Mouse (Mus musculus) left cerebral cortex, postnatal 4 days (tissue): ENCODE results near the gene Mios. TPM values are rescaled to one million over a fixed set of nuclear protein-coding genes. Genes with fewer than 3 reads are reported as not detected.
A peak's percentile ranks its signal among the peaks of the same experiment; 100 is the strongest.

Experiments used
- DNase-seq: peaks from one replicate; pipeline ENCODE4 v3.0.0-alpha.2; 2022
- intact Hi-C: fragments of 180-260 bp; cut with DNase I; formaldehyde crosslinking; loops from one replicate; pipeline ENCODE4 v1.15.1; 2025
- total RNA-seq, 2 experiments: library from RNA; stranded (reverse); gene quantifications; 2 replicates each; pipeline ENCODE4 v1.2.3; 2021

The Mios gene
- total RNA-seq, result 10 to 100 TPM; 34.8 to 35.4 TPM

DNA sequence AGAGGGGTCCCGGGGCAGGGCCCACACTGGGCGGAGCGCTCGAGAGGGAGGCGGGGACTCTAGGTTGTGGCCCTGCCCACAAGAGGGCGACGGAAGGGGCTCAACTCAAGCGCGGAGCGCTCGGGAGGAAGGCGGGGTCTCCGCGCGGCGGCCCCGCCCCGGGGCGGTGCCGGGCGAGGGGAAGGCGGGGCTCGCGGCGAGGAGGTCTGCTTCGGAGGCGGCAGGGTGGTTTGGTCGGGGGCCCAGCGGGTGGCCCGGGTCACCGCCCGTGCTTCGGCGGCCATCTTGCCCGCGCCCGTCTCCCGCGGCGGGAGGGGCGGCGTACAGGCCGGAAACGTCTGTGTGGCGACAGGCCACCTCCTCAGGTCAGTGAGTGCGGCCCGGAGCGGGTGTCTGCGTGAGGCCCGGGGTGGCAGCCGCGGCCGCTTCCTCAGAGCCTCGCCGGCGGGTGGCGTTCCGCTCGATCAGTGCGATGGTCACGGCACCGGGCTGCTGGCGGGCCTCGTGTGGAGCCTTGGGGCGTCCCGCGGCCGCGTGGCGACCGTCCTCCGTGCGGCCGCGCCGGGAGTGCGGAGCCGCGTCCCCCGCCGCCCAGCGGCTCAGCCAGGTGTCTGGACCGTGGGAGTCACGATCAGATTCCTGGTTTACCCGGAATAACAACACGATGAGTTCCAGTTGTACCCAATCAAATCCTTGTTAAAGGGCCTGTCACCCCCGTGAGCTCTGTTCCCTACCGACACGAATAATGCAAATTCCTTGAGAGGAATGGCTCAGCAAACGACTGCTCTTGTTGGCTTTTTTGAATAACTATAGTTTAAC, at the start of gene Mios:
Gene Mios (plus strand): TSS at position 176 of the 819 bp plus-strand sequence.
- DNase-seq, result peak; percentile 93
- intact Hi-C loops, result no loop called here

DNA sequence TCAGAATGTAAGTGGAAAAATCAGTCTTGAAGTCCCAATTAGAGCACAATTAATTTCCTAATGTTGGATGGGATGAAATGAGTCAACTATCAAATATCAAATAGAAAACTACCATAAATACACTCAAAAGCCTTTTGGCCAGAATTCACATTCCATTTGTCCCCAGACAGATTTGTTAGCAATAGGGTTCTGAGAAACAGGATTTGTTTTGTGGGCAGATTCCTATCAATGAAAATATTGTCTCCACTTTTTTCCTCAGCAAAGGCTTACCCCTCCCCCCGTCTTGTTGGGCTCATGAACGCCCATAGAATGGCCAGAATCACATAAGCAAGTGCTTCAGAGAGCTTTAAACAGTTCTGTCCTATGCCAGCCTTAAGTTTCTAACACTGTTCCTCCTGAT, 49.0 kb upstream of the Mios start:
- no peak for DNase-seq

DNA sequence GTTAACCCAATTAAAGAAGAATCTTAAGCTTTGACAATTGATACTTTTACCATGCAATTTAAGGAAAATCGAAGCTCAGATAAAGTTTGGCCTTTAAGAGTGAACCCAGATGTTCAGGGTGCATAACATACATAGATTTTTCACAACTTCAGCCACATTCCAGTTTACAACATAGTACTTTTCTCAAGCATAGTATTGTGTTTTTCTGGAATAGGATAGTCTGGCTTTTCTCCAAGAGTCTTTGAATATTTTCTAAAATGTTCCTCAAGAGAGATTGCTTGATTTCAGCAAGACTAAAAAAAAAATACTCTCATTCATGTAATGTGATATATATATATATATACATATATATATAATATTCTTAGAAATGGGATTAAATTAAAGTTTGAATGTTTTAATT, 44.3 kb upstream of the Mios start:
- no peak for DNase-seq
- intact Hi-C loops, result no loop called here

More for the DNA sequence above, 49.0 kb upstream of the Mios start:
- intact Hi-C loops, result no loop called here

DNA sequence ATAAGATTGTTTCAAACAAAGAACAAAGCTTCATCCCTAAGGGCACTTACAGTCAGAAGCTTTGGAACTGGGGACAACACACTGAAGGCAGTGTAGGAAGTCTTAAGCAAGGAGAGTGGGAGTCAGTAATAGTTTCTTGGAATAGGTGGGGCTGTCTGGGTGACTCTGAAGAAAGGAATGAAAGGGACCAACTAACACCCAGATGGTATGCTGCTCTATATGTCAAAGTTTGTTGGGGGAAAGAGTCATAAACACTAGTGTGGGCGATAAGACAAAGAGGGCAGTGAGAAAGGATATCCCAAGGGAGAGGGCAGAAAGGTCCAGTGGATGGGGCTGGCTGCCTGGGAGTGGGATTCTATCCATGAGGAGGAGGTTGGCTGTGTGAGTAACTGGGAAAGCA, 36.9 kb upstream of the Mios start:
- intact Hi-C loops, result no loop called here
- no peak for DNase-seq

DNA sequence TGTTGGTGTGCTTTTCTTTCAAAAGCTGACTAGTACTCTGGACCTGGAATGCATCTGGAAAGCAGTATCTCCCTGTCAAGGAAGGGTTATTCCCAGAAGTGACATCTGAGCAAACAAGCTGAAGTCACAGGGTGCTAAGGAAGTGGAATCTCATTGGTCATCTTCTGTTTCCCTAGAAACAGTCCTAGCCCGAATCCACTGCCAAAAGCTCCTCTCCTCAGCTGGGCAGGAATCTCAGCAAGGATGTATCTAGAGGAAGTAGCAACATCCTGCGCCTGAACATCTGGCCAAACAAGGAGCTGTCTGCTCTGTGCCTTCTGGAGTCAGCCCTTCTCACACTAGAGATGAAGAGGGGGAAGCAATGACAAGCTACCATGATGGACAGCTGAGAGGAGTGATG, 35.0 kb upstream of the Mios start:
- intact Hi-C loops, result no loop called here
- no peak for DNase-seq

DNA sequence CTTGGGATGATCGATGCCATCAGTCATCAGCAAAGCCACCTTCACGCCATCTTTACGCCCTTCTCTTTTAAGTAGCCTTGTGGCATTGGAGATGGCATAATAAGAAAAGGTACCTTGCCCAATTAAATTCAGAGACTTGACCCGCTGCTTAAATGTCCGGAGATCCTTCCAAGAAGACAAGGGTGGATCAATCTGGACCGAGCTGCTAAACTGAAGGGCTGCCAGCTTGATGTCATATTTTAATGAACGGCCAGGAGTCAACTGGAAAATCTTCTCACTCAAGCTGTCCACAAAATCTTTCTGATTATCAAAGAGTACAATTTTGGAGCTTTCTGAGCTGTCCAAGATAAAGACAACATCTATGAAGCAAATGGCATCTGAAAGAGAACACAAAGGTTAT, 33.7 kb upstream of the Mios start:
- peak; percentile 21 for DNase-seq
- intact Hi-C loops, result no loop called here

DNA sequence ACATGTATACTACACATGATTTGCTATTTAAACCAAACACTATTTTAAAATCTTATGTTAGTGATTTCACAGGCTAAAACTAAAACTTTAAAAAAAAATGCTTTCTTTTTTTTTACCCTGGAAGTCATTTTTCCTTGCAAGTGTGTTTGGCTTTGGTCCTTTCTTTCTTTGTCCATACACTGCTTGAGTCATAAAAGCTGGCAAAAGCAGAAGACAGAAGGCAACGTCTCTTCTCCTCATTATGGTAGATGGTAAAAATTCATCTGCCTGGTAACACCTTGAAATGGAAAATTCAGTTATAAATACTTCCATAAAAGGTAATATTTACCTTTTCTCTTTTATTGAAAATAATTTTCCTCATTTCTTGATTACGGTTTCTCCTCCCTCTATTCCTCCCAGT, 32.9 kb upstream of the Mios start:
- DNase-seq, result no peak
- intact Hi-C loops, result no loop called here

DNA sequence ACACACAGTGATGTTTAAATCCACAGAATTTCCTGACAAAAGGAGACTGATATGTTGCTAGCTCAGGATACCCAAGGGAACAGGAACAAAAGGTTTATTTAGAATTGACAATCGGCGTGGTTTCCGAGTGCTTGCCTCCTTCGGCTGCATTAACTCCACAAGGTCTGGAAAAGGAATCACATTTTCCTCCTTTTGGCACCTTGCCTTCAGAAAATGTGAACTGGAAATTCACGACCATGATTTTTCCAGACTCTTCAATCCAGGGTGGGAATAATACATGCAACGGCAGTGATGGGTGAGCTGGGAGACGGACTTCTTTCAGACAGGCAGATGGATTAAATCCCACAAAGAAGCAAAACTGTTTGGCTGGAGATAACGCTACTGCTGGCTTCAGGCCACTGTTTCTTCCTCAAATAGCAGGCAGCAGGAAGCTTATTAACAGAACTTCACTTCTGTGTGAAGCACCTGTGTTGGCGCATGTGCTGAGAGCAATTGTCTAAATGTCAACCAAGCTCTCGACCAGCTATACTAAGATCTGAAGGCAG, 30.6 kb upstream of the Mios start:
- DNase-seq, result peak; percentile 48
- intact Hi-C loops, result no loop called here

DNA sequence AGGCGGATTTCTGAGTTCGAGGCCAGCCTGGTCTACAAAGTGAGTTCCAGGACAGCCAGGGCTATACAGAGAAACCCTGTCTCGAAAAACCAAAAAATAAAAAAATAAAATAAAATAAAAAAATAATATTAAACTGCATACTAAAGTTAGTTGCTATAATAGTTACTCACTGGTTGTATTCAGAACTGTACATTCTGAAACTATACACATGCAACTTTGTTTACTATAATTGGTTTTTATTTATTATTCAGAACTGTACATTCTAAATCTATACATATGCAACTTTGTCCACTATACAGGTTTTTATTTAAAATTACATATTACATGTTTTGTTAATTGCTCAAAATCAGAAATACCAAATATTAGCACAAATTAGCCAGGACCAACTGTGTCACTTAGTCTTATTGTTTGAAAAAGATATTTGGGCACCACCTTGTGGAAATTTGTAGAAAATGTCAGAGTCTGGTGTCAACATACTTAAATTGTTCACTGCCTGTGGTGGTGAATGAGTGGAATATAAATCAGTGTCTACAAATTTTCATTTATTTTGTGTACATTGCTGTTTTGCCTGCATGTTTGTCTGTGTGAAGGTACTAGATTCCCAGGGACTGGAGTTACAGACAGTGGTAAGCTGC, 20.3 kb upstream of the Mios start:
- no peak for DNase-seq
- intact Hi-C loops, result loop anchor here (5.0 to 10.0 kb wide), 2 partner anchors 344 to 456 kb away; partner anchors contain the start of gene C1galt1

DNA sequence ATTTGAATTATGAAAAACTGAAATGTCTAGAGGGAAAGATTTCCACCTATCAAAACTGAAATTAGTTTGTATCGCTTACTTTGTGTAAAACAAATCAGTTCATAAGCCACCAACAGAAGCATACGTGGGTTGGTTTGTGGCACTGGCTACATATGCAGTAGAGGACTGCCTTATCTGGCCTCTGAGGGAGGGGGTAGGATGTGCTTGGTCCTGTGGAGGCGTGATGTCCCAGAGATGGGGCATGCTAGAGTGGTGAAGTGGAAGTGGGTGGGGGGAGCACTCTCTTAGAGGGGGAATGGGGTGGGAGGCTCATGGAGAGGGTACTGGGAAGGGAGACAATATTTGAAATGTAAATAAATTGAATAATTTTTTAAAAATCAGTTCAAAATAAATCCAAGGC, 19.1 kb upstream of the Mios start:
- DNase-seq, result no peak
- intact Hi-C loops, result loop anchor here (5.0 to 10.0 kb wide), 2 partner anchors 345 to 458 kb away; partner anchors contain the start of gene C1galt1

DNA sequence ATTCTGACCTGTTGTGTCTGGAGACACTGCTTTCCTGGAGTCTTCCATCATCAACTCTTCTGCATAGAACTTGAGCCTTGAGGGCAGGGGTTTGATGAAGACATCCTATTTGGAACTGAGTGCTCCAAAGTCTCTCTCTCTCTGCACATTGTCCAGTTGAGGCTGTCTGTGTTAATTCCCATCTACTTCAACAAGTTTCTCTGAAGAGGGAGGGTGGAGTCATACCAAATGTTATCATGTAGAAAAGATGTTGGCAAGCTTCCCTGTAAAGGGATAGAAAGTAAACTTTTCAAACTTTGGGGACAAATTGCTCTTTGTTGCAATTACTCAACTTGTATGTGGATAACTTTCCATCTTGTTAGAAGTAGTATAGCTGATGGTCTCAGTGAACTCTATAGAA, 16.5 kb upstream of the Mios start, which contains the start of gene Col28a1:
Gene Col28a1 (minus strand): TSS at position 101 of the 400 bp plus-strand sequence.
- DNase-seq, result no peak
- intact Hi-C loops, result no loop called here

DNA sequence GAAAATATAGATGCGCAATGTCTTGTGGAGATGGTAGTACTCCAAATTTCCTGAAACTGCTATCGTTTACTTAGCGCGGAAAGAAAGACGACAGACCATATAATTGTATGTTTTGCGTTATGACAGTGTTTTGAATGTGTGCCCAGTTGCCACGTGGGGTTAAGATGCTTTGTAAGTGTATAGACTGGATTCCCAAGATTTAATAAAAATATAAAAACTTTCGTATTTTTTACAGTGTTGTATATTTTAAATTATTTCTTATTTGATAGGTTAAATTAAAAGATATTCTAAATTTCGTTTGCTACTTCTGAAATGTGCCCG, 804 bp downstream of the Mios start:
- peak; percentile 21 for DNase-seq
- intact Hi-C loops, result no loop called here

DNA sequence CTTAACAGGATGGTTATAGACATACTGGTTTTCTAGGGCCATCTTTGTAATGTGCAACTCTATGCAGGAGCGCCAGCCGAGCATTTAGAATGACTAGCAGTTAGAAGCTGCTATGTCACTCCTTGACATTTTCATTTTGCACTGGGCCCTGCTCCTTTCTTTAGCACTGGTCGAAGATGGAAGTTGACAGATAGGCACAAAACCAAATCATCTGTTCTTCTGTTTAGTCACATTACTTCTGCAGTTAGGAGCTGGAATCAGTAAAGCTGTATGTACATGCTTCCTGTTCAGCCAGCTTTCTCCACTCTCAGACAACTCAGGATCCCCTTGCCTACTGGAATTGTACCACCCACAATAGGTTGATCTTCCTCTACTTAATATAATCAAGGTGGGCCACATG, 1.6 kb downstream of the Mios start:
- no peak for DNase-seq
- intact Hi-C loops, result no loop called here

DNA sequence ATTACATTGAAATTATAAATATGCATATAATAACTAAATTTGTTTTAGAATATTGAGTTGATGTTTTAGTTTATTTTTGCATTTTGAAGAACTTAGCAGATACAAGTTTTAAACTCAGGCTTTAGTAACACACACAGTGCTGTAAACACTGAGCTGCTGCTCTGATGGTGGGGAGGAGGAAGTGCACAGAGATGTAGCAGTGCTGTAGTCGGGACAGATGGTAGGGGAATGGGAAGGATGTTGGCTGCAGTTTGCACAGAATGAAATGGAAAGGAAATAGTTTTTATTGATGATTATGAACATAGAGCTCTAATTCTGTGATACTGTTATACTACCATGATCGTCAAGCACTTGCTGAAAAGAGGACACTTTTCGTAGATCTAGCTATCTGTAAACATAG, 18.0 kb downstream of the Mios start:
- intact Hi-C loops, result no loop called here
- DNase-seq, result no peak

DNA sequence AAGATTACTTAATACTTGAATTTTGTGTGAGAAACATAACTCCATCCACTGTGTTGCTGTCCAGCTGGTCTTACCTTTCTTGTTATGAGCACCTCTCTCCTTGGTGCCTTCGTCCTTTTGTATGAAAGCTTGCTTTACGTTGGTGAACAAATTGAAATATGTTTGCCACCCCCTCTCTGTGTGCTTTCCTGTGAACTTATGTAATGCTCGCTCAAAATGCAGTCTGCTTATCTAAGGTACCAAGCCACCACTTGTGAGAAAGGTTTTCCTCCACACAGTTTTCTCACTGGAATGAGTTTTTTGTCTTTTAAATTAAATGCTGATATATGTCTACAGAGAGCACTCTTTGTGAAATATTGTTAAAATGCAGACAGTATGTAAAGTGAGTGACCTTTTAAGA, 19.6 kb downstream of the Mios start:
- no peak for DNase-seq
- intact Hi-C loops, result no loop called here

DNA sequence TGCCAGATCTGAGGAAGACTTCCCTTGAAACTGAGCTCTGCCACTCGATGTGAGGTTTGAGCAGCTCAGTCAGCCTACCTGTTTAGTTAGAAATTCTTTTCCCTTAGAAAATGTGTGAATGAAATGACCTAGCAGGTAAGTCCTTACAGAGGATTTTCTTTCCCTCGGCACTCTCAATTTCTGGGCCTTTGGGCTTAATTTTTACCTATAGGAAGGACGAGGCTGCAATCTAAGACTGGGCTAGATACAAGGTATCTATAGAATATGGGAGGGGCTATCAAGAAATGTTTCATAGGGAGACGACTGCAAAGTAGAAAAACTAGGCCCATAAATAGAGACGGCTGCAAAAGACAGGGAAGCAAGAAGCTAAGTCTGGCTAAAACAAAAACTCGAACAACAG, 49.3 kb downstream of the Mios start:
- intact Hi-C loops, result no loop called here
- DNase-seq, result no peak

DNA sequence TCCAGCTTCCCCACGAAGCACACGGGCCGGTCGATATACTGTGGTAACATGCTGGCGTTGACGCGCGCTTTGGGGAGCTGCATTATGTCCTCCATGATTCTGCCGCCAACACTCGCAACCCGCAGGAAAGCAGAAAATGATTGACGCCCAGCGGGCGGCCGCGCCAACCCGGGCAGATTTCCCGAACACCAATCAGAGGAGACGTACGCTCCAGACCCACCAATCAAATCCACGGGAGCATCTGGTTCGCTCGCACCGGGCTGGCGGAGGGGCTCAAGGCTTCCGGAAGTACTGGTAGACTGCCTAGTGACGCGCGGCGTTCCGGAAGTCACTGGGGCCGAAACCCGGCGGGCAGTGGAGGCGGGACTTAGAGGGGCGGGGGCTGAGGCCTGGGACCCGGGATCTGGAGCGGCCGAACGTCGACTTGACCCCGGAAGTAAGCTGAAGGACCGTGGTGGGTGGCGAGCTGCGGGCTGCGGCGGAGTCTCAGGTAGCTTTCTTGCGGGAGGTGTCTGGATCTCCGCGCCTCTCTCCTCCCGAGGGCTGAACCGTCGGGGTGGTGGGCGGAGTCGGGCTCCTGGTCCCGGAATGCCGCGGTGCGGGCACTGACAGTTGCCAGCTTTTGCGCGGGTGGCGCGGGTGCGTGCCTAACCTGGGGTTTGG, 50.1 kb downstream of the Mios start, which contains the start of the genes Rpa3, Umad1 and Gm45062:
Gene Rpa3 (minus strand): TSS at position 170 of the 663 bp plus-strand sequence.
Gene Umad1 (plus strand): TSS at position 285 of the 663 bp plus-strand sequence.
Gene Gm45062 (plus strand): TSS at position 447 of the 663 bp plus-strand sequence.
- intact Hi-C loops, result no loop called here
- DNase-seq, result peak; percentile 98

DNA sequence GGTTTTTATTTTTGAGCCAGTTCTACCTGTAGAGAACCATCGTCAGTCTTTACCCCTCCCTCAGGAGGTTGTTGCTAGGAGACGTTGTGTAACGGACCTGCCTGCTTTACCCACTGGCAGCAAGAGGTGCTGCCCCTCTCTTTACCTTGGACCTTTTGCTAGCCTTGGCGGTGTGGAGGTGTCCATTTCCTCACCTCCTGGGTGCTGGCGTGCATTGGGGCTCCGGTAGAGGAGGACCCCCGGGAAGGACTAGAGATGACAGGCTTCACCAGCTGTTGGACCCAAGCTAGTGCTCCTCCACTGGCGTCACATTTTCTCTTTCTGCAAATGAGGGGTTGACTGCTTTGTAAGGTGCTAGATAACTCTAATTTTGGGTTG, 50.6 kb downstream of the Mios start:
- intact Hi-C loops, result no loop called here
- no peak for DNase-seq

DNA sequence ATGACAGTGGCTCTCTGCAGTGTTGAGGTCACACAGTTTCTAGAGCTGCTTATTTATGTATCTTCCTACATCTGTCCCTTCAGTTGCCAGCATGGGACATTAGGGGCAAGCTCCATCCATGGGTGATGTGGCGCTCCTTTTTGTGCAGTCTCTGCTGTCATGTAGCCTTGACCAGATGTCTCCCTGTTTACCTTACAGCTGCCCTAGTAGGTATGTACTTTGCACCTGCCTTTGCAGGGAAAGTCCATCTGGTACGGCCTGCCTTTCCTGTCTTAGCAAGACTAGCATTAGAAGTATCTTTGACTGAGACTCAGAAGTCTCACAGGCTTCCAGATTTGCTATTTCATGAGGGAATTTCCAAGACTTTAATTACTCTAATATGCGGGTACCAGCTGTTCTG, 62.0 kb downstream of the Mios start:
- DNase-seq, result no peak
- intact Hi-C loops, result no loop called here

DNA sequence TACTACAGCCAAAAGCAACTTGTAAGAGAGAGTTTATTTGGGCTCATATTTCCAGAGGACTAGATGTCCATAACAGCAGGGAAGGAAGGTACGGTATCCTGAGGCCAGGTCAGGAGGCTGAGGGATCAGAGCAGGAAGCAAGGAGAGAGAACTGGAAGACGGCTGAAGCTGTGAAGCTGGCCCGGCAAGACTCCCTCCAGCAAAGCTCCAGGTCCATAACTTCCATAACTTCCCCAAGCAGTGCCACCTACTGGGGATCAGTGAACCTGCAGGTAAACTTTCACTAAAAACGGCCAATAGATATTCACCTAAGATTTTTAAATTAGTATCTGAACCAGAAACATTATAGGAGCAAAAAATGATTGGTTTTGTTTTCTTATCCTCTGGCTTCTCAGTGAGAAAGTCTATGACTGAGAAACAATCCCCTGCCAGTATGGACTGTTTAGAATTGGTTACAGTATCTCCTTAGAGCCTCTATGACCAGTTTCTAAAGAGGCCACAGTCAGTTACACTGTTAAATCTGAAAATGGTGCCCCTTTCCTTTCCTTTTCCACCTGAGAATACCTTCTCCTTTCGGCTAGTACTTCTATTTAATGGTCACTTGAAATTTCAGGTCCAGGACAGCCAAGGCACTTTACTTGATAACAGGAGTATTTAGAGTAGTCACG, 65.5 kb downstream of the Mios start:
- intact Hi-C loops, result loop anchor here (5.0 kb wide), 1 partner anchor 553 kb away; no protein-coding TSS in a partner anchor
- peak; percentile 49 for DNase-seq

DNA sequence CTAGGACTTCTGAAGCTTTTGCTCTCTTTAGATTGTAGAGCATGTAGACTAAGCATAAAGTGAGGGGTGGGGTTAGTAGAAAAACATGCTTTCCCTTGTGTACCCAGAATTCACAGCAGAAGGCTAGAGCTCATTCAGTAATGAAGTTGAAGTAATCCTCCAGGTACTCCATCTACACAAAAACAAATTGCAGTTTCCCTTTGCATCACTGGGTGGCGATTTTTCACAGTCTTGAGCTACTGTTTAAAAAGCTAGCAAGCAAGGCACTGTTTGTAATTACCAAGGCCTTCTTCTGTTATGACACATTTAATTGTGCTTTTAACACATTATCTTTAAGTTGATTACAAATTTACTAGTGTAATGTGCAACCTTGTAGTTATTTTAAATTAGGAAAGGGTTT, 66.1 kb downstream of the Mios start:
- DNase-seq, result peak; percentile 53
- intact Hi-C loops, result loop anchor here (5.0 kb wide), 1 partner anchor 552 kb away; no protein-coding TSS in a partner anchor
